Mouse (Mus musculus) testis, postnatal 10 days (tissue): ENCODE measurements around the gene Rdh5.

Experiments
- DNase-seq: peaks from one replicate; pipeline ENCODE4 v3.0.0; 2021; ENCODE audit warnings: low spot score

Rdh5 gene

DNA sequence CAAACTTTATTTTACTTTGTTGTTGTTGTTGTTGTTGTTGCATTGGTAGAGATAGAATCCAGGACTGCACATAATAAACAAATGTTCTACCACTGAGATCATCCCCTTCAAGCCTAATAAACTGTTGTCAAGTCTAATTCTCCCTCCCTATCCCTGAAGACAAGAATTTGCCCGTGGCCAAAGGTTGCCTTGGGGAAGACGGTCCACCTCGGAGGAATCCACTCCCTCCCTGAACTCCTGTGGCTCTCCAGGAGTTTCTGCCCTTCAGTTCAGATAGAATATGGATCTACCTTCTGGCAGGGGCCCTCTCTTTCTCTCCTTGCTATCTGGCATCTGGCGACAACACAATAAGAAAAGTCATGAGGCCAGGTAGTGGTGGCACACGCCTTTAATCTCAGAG is 17.9 kb downstream of the Rdh5 start:
- no peak for DNase-seq

DNA sequence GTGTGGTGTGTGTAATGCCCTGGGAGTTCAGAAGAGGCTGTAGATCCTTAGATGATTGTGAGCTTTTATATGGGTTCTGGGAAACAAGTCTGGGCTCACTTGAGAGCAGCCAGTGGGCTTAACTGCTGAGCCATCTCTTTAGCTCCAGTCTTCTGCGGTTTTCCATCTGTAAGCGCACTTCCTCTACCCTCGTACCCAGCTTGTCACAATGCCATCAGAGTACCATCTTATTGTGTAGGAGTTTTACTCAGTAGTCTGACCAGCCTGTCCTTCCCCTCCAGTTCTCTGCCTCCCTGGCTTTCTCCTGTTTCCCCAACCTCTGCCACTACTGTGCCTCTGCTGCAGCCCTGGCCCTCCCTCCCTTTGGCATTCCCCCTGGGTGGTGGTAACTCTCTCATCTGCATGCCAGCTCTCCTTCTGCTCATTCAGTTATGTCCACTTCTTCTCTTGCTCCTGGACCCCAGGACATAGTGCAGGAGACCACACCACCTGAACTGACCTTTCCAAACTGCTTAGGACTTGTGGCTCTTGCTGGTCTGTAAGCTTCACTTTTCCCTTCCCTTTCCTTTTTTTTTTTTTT is 20.2 kb downstream of the Rdh5 start:
- DNase-seq: no peak

DNA sequence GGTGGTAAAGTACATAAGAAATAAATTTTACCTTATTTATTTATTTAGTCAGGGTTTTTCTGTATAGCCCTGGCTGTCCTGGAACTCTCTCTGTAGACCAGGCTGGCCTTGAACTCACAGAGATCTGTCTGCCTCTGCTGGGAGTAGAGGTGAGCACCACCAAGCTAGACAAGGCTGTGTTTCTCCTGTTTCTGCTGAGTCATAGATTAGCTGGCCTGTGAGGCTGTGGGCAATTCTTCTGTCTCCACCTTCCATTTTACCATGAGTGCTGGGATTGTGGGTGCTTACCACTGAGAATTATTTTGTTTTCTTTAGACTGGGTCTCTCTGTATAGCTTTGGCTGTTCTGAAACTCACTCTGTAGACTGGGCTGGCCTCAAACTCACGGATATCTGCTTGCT is 21.3 kb downstream of the Rdh5 start:
- DNase-seq: no peak

DNA sequence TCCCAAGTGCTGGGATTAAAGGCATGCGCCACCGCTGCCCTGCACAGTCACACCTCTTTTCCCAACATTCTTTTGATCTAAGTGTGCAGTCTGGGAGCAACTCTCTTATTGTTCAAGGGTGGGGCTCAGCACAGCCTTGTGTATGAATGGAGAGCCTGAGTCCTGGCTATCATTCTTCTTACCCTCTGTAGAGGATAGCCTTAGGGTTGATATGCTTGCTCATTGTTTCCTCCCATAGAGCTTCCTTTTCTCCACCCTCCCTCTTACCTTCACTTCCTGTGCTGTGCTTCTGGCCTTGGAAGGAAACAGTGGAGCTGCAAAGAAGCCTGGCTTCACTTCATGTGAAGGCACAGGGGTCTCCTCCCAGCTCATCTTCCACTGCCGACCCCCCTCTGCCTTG is 22.0 kb downstream of the Rdh5 start, which contains the start of gene Cd63:
Cd63 (plus strand) TSS at position 292 of the 400 bp plus-strand sequence.
- no peak for DNase-seq

DNA sequence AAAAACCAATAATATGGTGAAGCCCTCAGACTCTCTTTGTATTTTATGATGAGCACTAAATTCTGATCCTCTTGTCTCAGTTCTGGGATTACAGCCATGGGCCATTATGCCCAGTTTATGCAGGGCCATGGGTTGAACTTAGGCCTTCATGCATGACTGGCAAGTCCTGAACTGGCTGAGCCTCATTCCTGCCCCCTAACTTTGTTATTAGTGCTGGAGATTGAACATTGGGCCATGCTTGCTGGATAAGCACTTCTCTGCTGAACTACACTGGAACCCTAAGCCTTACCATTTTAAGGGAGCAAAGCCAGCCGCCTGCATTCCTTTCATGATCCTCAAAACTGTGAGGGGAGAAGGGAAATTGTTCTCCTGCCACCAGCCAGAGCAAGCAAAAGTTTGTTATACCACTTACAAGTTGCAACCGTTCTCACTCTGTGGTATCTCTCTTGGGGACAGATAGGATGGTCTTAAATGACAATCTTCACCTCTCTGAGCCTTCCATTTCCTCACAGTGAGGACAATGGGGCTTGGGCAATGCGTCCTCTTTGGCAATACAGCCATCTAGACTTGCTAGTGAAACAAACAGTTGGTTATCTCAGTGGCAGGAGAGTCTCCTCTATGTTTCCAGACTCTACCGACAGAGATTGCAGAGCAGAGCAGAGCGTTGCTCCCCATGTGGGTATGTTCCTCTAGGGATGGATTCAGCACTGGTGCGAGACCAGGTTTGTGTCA is 22.8 kb downstream of the Rdh5 start:
- DNase-seq: no peak

DNA sequence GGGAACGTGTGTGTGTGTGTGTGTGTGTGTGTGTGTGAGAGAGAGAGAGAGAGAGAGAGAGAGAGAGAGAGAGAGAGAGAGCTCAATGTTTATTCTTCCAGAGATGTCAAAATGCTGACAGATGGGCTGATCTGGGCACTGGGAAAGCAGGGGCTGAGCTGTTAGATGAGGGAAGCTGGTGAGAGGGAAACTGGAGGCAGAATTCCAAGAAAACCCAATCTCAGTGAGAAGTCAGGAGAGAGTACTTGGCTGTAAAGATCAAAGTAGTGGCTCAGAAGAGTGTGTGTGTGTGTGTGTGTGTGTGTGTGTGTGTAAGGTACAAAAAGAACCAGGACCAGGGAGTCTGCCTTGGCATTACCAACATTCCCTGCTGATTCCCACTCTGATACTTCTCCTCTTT is 25.2 kb downstream of the Rdh5 start:
- DNase-seq: no peak

DNA sequence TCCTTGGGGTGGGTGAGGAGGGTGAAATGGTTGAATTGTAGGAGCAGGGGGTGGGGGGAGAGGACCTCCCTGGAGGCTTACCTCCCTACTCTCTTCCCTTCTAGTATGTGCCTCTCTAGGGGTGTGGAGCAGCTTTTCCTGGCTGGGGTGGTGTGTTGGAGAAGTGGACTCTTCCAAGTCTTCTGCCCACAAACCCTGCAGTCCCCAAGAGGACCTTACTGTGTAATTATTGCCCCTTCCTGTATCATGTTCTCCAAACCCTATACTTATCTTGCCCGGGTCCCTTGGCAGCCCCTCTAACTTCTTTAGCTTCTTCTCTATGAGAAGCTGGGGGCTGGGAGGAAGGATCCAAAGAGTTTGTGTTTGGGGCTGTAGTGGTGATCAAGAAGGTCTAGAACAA is 25.9 kb downstream of the Rdh5 start:
- no peak for DNase-seq

DNA sequence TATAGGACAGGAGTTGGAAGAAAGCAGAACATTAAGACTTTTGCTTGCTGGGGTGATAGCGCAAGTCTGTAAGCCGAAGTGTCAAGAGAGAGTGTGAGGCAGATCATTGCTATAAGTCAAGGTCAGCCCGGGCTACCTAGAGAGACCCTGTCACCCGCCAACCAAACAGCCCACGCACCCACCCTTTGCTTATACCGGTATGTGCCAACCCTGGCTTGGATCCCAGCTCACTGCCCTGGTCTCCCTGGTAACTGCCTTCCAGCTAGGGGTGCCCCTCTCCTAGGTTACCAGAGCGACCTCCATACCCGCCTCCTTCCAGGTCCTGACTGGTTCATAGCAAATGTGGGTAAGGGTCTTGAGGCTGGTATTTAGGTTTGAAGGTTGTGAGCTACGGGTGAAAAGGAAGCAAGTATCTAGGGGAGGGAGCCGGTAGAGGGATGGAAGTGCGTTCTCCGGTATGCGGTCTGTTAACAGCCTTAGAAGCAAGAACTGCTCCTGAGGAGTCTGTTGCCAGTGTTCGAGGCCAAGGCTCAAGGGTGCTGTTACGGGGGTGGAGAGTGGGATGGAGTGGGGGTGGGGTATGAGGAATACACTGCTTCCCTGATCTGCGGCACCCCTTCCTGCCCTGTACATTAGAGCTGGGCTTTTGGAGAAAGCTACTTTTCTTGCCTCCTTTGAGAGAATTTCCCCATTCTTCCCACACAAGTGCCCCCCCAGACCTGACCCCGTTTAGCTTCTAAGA is 26.6 kb downstream of the Rdh5 start:
- no peak for DNase-seq

DNA sequence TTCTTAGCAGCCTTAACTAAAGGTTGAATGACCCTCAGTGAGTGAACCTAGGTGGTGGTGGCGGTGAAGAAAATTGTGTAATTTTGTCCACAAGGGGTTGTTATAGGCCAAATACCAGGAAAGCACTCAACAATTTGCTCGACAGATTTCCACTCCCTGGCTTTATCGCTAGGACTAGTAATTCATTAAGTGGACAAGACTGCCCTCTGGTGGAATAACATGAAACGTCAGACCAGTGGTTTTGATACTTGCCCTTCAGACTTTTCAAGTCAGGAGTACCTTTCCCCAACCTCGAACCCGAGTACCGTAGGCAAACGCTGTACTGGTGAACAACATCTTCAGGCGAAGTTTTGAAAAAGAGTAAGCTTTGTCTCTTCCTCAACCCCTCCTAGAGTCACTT is 27.3 kb downstream of the Rdh5 start:
- DNase-seq: peak; percentile 79

DNA sequence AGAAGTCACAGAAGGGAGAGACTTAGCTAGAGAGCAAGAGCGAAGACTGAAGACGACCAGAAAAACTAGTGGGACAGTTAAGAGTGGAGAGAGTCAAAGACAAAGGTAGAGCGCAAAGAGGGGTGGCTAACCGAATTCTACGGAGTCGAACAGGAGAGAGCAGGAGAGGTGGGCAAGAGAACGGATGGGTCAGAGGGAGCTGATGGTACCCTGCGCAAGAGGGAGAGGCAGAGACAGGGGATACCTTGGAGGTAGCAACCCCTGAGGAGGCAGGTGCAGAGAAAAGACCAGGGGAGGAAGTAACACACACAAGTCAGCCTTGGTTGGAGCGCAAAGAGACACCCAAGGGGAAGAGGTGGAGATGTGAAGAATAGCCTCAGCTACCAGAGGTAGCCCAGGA is 30.4 kb downstream of the Rdh5 start:
- no peak for DNase-seq

DNA sequence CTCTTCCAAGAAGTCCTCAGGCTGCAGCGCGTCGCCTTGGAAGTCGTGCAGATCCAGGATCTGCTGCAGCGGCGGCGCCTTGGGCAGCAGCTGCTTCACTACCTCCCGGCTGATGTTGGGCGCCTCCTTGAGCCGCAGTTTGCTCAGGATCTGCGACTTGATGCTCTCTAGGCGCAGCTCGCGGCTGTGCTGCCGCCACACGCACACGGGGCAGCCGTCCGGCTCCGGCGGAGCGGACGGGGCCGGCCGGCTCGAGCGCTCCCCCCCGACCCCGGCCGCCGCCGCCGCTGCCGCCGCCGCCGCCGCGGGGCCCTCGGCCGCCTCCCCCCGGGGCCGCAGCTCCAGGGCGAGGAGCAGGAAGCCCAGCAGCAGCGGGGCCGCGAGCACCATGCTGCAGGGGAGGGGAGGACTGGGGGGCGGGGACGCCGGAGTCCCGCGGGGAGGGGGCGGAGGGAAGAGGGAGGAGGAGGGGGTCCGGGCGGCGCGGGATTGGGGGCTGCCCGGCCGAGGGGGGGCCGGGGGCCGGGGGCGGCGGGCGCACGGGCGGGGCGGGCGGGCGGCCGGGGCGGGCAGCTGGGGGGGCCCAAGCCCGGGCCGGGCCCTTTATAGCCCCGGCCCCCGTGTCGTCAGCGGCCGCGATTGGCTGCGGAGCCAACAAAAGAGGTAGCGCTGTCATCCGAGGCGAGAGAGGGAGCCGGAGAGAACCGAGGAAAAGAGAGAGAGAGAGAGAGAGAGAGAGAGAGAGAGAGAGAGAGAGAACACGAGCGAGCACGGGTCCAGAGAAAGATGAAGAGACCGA is 31.2 kb downstream of the Rdh5 start, which contains the start of gene Gdf11:
Gdf11 (minus strand) TSS at position 423 of the 799 bp plus-strand sequence.
- DNase-seq: peak; percentile 68

DNA sequence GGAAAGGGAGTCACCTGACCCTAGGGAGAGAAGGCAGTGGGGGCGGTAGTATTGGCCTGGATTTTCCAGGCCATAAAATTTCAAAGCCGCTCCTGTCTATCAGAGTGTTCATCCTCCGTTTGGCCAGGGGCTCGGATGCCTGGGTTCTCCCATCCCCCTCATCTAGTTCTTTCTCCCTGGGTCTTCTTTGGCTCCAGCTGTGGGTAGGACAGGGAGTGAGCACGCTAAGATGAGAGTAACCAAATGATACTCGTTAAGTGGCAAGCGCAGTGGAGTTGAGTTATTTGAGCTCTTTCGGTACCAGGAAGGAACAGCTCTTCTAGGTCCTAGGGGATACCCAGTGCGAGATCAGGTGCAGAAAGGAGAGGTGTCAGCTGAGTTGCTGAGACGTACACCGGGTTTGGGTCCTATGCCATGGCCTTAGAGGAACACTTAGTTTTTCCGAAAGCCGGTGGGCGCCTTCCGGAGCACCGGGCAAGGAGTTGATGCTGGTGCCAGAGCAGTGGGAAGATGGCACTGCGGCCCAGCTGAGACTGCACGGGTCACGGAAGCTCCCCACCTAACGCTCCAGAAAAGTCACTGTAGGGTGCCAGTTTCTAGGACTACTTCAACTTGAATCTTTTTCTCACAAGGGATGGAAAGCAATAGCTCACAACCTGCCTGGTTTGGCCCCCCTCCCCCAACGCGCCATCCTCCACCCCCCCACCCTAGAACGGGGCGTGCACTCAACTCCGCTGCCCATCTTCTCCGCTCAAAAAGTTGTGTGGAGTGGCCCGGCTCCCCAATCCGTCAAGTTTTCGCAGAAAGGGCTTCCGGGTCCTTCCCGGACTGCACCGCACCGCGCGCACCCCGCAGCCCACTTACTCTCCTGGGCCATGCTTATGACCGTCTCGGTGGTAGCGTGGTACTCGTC is 32.0 kb downstream of the Rdh5 start:
- DNase-seq: peak; percentile 49

DNA sequence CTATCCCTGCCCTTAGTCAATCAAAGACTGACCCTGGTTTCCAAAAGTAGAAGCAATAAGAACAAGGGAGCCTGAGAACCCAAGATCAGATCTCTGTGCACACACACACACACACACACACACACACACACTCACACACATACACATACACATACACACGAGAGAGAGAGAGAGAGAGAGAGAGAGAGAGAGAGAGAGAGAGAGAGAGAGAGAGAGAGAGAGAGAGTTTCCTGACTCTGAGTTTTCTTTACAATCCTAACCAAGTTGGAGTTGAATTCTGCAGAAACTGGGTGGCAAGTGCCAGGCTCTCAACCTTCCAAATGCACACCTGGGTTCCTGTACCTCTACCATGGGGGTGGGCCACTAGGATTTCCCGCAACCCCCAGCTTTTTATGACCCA is 32.8 kb downstream of the Rdh5 start:
- no peak for DNase-seq

DNA sequence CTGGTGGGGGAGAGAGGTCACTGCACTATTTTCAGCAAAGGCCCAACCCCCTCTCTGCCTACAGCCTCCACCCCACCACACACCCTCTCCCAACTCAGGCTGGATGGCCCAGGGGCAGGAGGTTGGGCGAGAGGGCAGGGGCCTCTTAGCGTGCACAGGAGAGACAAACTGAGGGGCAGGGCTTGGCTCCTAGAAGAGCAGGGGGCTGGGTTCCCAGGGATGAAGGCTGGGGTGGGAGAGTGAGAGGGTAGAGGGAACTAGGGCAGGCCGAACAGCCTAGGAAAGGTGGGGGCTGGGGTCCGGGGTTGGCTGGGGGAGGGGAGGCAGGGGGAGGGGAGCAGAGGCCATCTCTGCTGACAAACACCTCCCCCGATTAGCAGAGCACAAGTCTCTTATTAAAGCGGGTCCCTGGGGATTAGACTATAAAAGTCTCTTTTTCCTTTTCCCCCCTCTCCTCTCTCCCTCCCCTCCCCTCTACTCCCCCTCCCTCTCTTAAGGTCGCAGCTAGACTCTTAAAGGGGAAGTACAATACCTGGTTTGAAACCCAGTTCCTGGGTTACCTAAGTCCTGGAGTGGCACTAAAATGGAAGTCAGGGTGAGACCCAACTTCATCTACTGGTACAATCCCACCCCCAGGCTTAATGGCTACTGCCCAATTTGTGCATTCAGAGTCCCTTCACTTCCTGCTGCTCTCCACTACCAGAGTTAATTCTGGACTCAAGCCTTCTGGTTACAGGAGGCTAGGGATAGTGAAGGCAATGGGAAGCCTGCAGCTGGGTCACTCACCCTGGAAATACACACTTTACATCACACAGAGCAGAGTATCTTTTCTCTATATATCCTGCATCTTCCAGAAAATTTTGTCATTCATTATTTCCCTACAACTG is 33.5 kb downstream of the Rdh5 start:
- DNase-seq: no peak

DNA sequence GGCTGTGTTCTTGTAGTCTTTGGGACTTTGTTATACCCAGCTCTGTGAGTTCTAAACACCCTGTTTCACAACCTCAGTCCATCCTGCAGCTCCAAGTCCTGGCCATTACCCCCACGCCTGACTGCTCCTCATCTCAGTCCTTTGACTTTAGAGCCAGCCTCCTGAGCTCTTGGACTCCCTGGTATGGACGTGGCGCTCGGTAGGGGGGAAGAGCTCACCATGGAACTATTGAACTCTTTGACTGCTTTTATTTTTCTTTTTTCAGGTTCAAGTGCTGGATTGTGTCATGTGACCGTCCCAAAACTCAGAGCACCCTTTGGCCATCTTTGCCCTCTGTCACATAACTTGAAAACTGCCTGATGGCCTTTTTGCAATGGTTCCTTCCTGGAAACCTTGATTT is 40.6 kb downstream of the Rdh5 start:
- no peak for DNase-seq

DNA sequence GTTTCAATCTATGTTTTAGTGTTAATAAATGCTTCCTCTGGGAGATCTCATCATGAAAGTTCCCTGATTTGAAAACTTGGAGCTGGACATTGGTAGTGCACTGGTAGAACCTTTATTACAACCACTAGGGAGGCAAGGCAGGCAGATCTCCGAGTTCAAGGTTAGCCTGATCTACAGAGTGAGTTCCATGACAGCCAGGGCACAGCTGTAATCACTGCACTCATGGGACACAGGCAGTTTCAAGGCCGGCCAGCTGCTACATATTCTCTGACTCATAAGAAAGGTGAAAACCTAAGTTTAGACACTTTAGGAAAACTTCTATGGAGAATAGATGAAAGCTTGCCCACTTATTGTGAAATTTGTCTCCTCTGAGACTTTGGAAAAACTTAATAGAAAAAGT is 43.9 kb downstream of the Rdh5 start:
- DNase-seq: no peak

DNA sequence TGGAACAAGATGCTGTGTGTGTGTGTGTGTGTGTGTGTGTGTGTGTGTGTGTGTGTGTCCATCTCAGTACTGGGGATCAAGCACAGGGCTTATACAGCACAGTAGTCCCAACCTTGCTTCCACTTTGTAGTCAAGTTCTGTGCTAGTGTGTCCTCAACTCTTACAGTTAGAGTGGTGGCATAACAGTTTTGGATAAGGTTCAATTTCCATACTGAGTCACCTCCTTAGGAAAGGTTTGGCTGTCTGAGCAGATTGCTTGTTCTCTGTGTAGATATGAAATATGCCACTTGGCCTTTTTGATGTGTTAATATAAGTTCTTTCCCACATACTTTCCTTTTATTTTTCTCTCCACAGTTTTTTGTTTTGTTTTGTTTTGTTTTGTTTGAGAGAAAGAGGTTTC is 44.4 kb downstream of the Rdh5 start:
- no peak for DNase-seq

DNA sequence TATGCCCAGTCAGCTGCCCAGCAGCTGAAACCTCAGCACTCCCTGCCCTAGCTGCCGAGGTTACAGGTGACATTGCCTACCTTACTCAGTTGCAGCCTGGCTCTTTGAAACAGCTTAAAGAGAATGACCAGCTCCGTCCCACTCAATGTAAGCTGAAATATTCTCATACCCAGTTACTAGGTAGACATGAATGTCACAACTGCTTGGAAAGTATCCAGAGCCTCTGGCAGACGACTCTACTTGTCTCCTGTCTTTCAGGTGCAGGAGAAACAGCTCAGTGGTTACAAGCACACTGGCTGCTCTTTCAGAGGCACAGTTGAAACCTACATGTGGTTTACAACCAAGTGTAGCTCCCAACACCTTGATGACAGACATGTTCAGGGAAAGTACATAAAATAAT is 52.3 kb downstream of the Rdh5 start:
- no peak for DNase-seq

DNA sequence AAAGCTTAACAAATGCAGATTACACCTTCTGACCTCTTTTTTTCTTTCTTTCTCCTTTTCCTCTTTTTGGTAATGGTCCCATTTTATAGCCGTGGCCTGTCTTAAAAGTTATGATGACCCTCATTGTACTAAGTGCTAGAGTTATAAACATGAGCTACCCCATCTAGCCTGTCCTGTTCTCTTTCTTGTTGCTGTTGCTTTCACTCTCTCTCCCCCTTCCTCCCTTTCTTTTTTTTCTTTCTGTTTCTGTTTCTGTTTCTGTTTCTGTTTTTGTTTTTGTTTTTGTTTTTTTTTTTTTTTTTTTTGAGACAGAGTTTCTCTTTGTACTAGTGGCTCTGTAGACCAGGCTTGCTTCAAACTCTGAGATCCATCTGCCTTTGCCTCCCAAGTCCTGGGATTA is 56.2 kb downstream of the Rdh5 start:
- no peak for DNase-seq

DNA sequence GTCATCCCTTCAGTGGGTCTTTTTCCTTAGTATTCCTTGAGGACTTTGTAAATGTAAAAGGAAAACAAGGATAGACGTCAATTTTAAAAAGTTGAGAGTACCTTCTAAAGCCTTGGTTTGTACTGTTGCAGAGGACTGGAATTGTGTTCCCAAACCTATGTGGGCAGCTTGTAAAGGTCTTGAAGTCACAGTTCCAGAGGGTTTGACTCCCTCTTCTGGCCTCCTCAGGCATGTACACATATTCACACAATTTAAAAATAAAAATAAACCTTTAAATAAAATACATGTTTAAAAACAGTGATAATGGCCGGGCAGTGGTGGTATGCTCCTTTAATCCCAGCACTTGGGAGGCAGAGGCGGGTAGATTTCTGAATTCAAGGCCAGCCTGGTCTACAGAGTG is 56.6 kb downstream of the Rdh5 start:
- no peak for DNase-seq
